Mouse (Mus musculus) neural tube, embryonic 13.5 days (tissue): Measurements from ENCODE around the gene Dock4. TPM values are rescaled to one million over a fixed set of nuclear protein-coding genes. Genes with fewer than 3 reads are reported as not detected.
A peak's percentile ranks its signal among the peaks of the same experiment; 100 is the strongest.

Experiments used
- ATAC-seq: fragments of 200-750 bp; cut with Nextera tagmentation; 2 replicates; pipeline ENCODE4 v1.8.0; 2017; ENCODE audit warnings: low read depth, mild to moderate bottlenecking, moderate TSS enrichment, moderate library complexity
- H3K27ac ChIP-seq: fragments of 300-500 bp; sonication (generic); replicated peaks from 2 replicates; pipeline ENCODE4 v1.5.1; 2015; ENCODE audit warnings: moderate library complexity, mild to moderate bottlenecking, inconsistent platforms
- H3K27me3 ChIP-seq: fragments of 300-500 bp; sonication (generic); 2 replicates; pipeline ENCODE4 v1.6.1; 2015; ENCODE audit warnings: mild to moderate bottlenecking, inconsistent platforms
- H3K36me3 ChIP-seq: fragments of 300-500 bp; sonication (generic); 2 replicates; pipeline ENCODE4 v1.6.1; 2015; ENCODE audit warnings: mild to moderate bottlenecking, inconsistent platforms
- H3K4me1 ChIP-seq: fragments of 300-500 bp; sonication (generic); replicated peaks from 2 replicates; pipeline ENCODE4 v1.6.1; 2015; ENCODE audit warnings: inconsistent platforms
- H3K4me2 ChIP-seq: fragments of 300-500 bp; sonication (generic); 2 replicates; pipeline ENCODE4 v1.6.1; 2015; ENCODE audit warnings: inconsistent platforms, mild to moderate bottlenecking, moderate library complexity
- H3K4me3 ChIP-seq: fragments of 300-500 bp; sonication (generic); 2 replicates; pipeline ENCODE4 v1.5.1; 2015; ENCODE audit warnings: mild to moderate bottlenecking, inconsistent platforms
- H3K9ac ChIP-seq: fragments of 300-500 bp; sonication (generic); 2 replicates; pipeline ENCODE4 v1.6.1; 2015; ENCODE audit warnings: moderate library complexity, mild to moderate bottlenecking, inconsistent platforms
- H3K9me3 ChIP-seq: fragments of 300-500 bp; sonication (generic); 2 replicates; pipeline ENCODE4 v1.6.1; 2016; ENCODE audit warnings: inconsistent platforms
- WGBS: fragments of 180-500 bp; shearing (Covaris S2); methylation state at CpG from one replicate; pipeline ENCODE4 v1.1.7; 2015; 5-methylcytosine and 5-hydroxymethylcytosine counted together
- polyA plus RNA-seq: library from polyadenylated mRNA; unstranded; fragments of >200 nt; fragmentation: Nextera tagmentation; extraction: Ambion mirVana; gene quantifications from 2 replicates; pipeline ENCODE4 v1.2.1, GENCODE M21; 2015

The Dock4 gene
- polyA plus RNA-seq, 1 experiment from 2014 or later: 31.8 TPM

- Histone ChIP-seq H3K27ac (no peak overlapping the region), H3K4me1 (peaks cover 73% of the 10 kb centered on the region), H3K9ac (no peak overlapping the region), H3K4me2 (no peak overlapping the region), H3K36me3 (no peaks in the 10 kb centered on the region), H3K27me3 (no peaks in the 10 kb centered on the region), H3K4me3 (no peak overlapping the region), H3K9me3 (no peaks in the 10 kb centered on the region)
- 80% methylated on average over 4 of the region's 4 CpGs for WGBS
- ATAC-seq: peak; percentile 42; the same call in 1 of the 2 replicates
Observed at GRCm38 (mm10) chr12:40468235-40468634, 22.5 kb downstream of the Dock4 start.

GRCm38 (mm10) chr12:40469009-40469408, 23.3 kb downstream of the Dock4 start:
- no peak overlapping the region for H3K9ac ChIP-seq
- WGBS: 85% methylated on average over 5 of the region's 5 CpGs
- H3K9me3 ChIP-seq: no peaks in the 10 kb centered on the region
- H3K4me1 ChIP-seq: peaks cover 74% of the 10 kb centered on the region
- H3K36me3 ChIP-seq: no peaks in the 10 kb centered on the region
- H3K27me3 ChIP-seq: no peaks in the 10 kb centered on the region
- H3K27ac ChIP-seq: no peak overlapping the region
- no peak overlapping the region for H3K4me3 ChIP-seq
- ATAC-seq: no peak
- no peak overlapping the region for H3K4me2 ChIP-seq

GRCm38 (mm10) chr12:40471649-40472399, 26.1 kb downstream of the Dock4 start:
- H3K4me2 ChIP-seq: 0 out of 2 replicates have a peak overlapping the region, but pooled peaks have one; percentile 4
- H3K9me3 ChIP-seq: no peaks in the 10 kb centered on the region
- WGBS: 81% methylated on average over 11 of the region's 11 CpGs
- no peak overlapping the region for H3K9ac ChIP-seq
- no peak overlapping the region for H3K4me3 ChIP-seq
- no peaks in the 10 kb centered on the region for H3K27me3 ChIP-seq
- peaks cover 70% of the 10 kb centered on the region for H3K4me1 ChIP-seq
- ATAC-seq: no peak
- H3K27ac ChIP-seq: no peak overlapping the region
- no peaks in the 10 kb centered on the region for H3K36me3 ChIP-seq

GRCm38 (mm10) chr12:40473709-40474108, 28.0 kb downstream of the Dock4 start:
- Histone ChIP-seq H3K9ac (no peak overlapping the region), H3K4me2 (no peak overlapping the region), H3K9me3 (no peaks in the 10 kb centered on the region), H3K36me3 (no peaks in the 10 kb centered on the region), H3K4me1 (peaks cover 68% of the 10 kb centered on the region), H3K27ac (no peak overlapping the region), H3K27me3 (no peaks in the 10 kb centered on the region), H3K4me3 (no peak overlapping the region)
- WGBS: 34% methylated on average over 2 of the region's 2 CpGs
- no peak for ATAC-seq

GRCm38 (mm10) chr12:40477621-40478452, 32.1 kb downstream of the Dock4 start:
- peak overlapping the region; percentile 1; the same call in 1 of the 2 replicates for H3K4me2 ChIP-seq

GRCm38 (mm10) chr12:40484224-40484623, 38.5 kb downstream of the Dock4 start:
- peaks cover 32% of the 10 kb centered on the region for H3K4me1 ChIP-seq
- no peaks in the 10 kb centered on the region for H3K27me3 ChIP-seq
- H3K27ac ChIP-seq: 0 out of 2 replicates have a peak overlapping the region, but pooled peaks have one; percentile 6
- no peak overlapping the region for H3K9ac ChIP-seq
- no peak overlapping the region for H3K4me3 ChIP-seq
- no peaks in the 10 kb centered on the region for H3K9me3 ChIP-seq
- no peak overlapping the region for H3K4me2 ChIP-seq
- 19% methylated on average over 3 of the region's 3 CpGs for WGBS
- peak; percentile 67; the same call in 1 of the 2 replicates for ATAC-seq
- H3K36me3 ChIP-seq: no peaks in the 10 kb centered on the region

More at GRCm38 (mm10) chr12:40477621-40478452, 32.1 kb downstream of the Dock4 start:
- Histone ChIP-seq H3K27me3 (no peaks in the 10 kb centered on the region), H3K4me3 (no peak overlapping the region), H3K9ac (no peak overlapping the region), H3K4me1 (peaks cover 52% of the 10 kb centered on the region), H3K9me3 (no peaks in the 10 kb centered on the region), H3K27ac (peak overlapping the region; percentile 42), H3K36me3 (no peaks in the 10 kb centered on the region)
- ATAC-seq: peak; percentile 79
- 11% methylated on average over 8 of the region's 8 CpGs for WGBS

- WGBS: 70% methylated on average over 1 of the region's 1 CpGs
Observed at GRCm38 (mm10) chr12:40485210-40485609, 39.5 kb downstream of the Dock4 start.

GRCm38 (mm10) chr12:40486047-40486837, 40.5 kb downstream of the Dock4 start:
- no peak overlapping the region for H3K4me2 ChIP-seq
- ATAC-seq: 0 out of 2 replicates have a peak, but pooled peaks have one; percentile 36
- peaks cover 35% of the 10 kb centered on the region for H3K4me1 ChIP-seq
- no peaks in the 10 kb centered on the region for H3K27me3 ChIP-seq
- WGBS: 65% methylated on average over 12 of the region's 12 CpGs
- no peak overlapping the region for H3K27ac ChIP-seq
- H3K36me3 ChIP-seq: no peaks in the 10 kb centered on the region
- H3K9ac ChIP-seq: no peak overlapping the region
- no peaks in the 10 kb centered on the region for H3K9me3 ChIP-seq
- H3K4me3 ChIP-seq: no peak overlapping the region

More at GRCm38 (mm10) chr12:40485210-40485609, 39.5 kb downstream of the Dock4 start:
- H3K4me1 ChIP-seq: peaks cover 29% of the 10 kb centered on the region
- no peaks in the 10 kb centered on the region for H3K9me3 ChIP-seq
- no peak for ATAC-seq
- no peak overlapping the region for H3K4me2 ChIP-seq
- no peaks in the 10 kb centered on the region for H3K36me3 ChIP-seq
- no peak overlapping the region for H3K4me3 ChIP-seq
- no peak overlapping the region for H3K9ac ChIP-seq
- H3K27ac ChIP-seq: no peak overlapping the region
- H3K27me3 ChIP-seq: no peaks in the 10 kb centered on the region

- 73% methylated on average over 11 of the region's 11 CpGs for WGBS
- no peak overlapping the region for H3K4me3 ChIP-seq
- no peak overlapping the region for H3K9ac ChIP-seq
- no peak overlapping the region for H3K27ac ChIP-seq
- H3K4me1 ChIP-seq: peaks cover 37% of the 10 kb centered on the region
- no peak for ATAC-seq
- no peaks in the 10 kb centered on the region for H3K27me3 ChIP-seq
- H3K9me3 ChIP-seq: no peaks in the 10 kb centered on the region
- no peak overlapping the region for H3K4me2 ChIP-seq
- H3K36me3 ChIP-seq: no peaks in the 10 kb centered on the region
Observed at GRCm38 (mm10) chr12:40496387-40496786, 50.6 kb downstream of the Dock4 start.

- 43% methylated on average over 5 of the region's 5 CpGs for WGBS
- Histone ChIP-seq H3K9ac (no peak overlapping the region), H3K27me3 (no peaks in the 10 kb centered on the region), H3K9me3 (no peaks in the 10 kb centered on the region), H3K36me3 (no peaks in the 10 kb centered on the region), H3K4me1 (peaks cover 37% of the 10 kb centered on the region), H3K4me3 (no peak overlapping the region), H3K4me2 (no peak overlapping the region), H3K27ac (no peak overlapping the region; the same call in 1 of the 2 replicates)
- no peak for ATAC-seq
Observed at GRCm38 (mm10) chr12:40497806-40498205, 52.1 kb downstream of the Dock4 start.

GRCm38 (mm10) chr12:40498250-40498671, 52.5 kb downstream of the Dock4 start:
- Histone ChIP-seq H3K9ac (no peak overlapping the region), H3K27ac (peak overlapping the region; percentile 63), H3K4me3 (no peak overlapping the region), H3K4me1 (peaks cover 41% of the 10 kb centered on the region), H3K36me3 (no peaks in the 10 kb centered on the region), H3K9me3 (no peaks in the 10 kb centered on the region), H3K4me2 (no peak overlapping the region), H3K27me3 (no peaks in the 10 kb centered on the region)
- peak; percentile 84 for ATAC-seq
- 47% methylated on average over 7 of the region's 7 CpGs for WGBS
